Mouse (Mus musculus): Measurements from ENCODE around the gene Tcte2. TPM values are rescaled to one million over a fixed set of nuclear protein-coding genes. Genes with fewer than 3 reads are reported as not detected.
A peak's percentile ranks its signal among the peaks of the same experiment; 100 is the strongest.

Tcte2 gene
- polyA plus RNA-seq, 1 experiment from 2014 or later = 4.1 TPM

DNA sequence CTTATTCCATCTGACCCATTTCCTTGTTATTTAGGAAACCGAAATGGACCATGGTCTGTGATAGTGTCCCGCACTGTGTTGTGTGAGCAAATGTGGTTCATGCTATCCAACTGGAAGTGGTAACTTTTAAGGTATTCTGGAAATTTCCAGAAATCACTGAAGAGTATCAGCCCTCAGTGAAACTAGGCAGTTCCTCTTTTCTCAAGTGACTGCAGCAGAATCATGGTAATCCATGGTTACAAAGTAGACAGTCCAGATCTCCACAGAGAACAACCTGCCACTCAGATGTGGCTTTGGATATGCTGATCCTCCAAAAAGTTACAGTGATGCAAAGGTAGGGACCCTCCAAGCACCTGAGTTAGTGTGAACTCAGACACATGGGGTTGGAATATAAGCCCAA, 22.7 kb downstream of the Tcte2 start:
- ATAC-seq (no peak), DNase-seq (ENCODE audit: low read depth, low spot score) (no peak)
- ChIA-PET POLR2A (no interaction called here), CTCF (interaction anchor here (0.8 kb wide), 1 partner anchor 19 kb away, joined by 3 read pairs; no protein-coding TSS in a partner anchor)
- no peak for TF ChIP-seq CTCF (IDR thresholded peaks at IDR 0.05)
- in situ Hi-C loops (cut with MboI; ENCODE audit: low pct_unique_long_range_greater_than_20kb) = no loop called here
- no peaks in the 10 kb centered on the region for H3K27me3 ChIP-seq

DNA sequence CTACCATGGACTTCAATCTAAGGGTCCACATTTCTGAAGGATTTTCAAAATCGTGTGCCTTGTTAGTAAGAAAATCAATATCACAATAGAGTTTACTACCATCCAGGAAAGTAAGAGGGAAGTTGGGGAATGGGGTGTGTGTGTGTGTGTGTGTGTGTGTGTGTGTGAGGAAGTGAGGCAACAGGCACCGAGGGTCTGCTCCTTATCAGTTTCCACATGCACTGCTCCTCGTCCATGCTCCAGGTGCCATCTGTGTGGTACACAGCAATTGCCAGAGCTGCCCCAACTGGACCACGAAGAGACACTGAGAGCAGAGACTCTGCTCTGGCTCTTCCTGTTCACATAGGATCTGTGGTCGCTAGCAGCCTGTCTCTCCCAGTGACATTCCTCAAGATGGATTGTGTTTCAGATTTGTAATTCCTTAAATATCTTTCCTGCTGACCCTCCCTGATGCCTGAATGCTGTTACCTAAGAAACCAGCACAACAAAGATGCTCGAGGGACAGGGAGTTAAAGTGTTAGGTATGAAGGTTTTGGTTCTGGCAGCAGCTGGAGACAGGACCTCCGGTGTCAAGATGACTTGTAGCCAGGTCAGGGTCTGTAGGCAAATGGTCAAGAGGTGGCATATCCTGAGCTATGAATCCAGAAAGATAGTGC, 23.4 kb downstream of the Tcte2 start:
- POLR2A ChIA-PET = no interaction called here
- H3K27me3 ChIP-seq = no peaks in the 10 kb centered on the region
- peak; percentile 73 for ATAC-seq

DNA sequence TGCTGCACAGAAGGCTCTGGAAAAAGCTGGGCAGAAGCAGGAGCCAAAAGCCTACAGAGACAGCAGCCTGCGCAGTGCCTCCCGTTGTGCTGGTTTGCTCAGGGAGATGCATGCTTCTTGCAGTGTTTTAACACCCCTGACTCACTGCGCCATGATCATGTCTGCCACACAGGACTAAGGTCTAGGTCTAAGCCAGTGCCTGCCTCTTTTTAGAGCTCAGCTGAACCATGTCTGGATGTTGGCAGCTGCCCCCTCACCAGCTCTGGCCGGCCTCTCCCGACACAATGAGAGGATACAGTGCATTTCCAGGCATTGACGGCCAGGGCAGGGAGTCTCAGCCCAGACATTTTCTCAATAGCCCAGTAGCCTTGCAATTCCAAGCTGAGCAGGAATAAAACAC, 24.3 kb downstream of the Tcte2 start:
- ChIA-PET POLR2A (interaction anchor here (0.6 to 0.7 kb wide), 2 partner anchors 9 to 874 kb away, joined by 4 to 5 read pairs; no protein-coding TSS in a partner anchor), CTCF (interaction anchor here (1.0 to 2.3 kb wide), 2 partner anchors 9 to 10 kb away, joined by 3 to 6 read pairs; no protein-coding TSS in a partner anchor)
- no peak for ATAC-seq
- TF ChIP-seq CTCF (IDR thresholded peaks at IDR 0.05) = no peak
- no peaks in the 10 kb centered on the region for H3K27me3 ChIP-seq
- in situ Hi-C loops (cut with MboI; ENCODE audit: low pct_unique_long_range_greater_than_20kb) = no loop called here
- DNase-seq (ENCODE audit: low read depth, low spot score) = no peak

More for the DNA sequence above, 23.4 kb downstream of the Tcte2 start:
- CTCF ChIA-PET = interaction anchor here (2.3 kb wide), 1 partner anchor 10 kb away, joined by 6 read pairs; no protein-coding TSS in a partner anchor
- DNase-seq (ENCODE audit: low read depth, low spot score) = no peak
- in situ Hi-C loops (cut with MboI; ENCODE audit: low pct_unique_long_range_greater_than_20kb) = no loop called here
- no peak for TF ChIP-seq CTCF (IDR thresholded peaks at IDR 0.05)

DNA sequence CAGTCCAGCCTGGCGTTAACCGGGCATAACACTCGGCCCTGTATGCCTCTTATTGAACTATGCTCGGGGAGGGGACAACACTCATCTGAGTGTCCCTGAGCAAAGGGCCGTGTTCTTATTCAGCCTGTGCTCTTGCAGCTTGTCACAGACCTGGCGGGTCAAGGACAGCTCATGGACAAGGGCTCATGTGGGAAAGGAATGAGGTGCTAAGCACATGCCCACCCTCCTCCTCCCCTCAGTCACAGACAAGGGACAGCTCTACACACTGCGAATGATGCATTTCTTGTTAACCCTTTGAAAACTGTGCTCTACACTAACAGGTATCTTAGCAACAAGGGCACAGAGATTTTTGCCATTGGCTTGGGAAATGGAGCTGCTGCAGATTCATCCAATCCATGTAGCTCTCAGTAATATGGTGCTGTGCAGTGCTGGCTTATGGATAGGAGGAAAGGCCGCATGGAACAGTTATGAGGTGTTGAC, 25.8 kb downstream of the Tcte2 start:
- H3K27me3 ChIP-seq = no peaks in the 10 kb centered on the region
- ATAC-seq = no peak
- no peak for DNase-seq (ENCODE audit: low read depth, low spot score)
- CTCF ChIA-PET = interaction anchor here (1.3 to 2.3 kb wide), 3 partner anchors 7 to 11 kb away, joined by 4 to 6 read pairs (median 6); no protein-coding TSS in a partner anchor
- POLR2A ChIA-PET = interaction anchor here (0.8 to 1.2 kb wide), 2 partner anchors 12 to 19 kb away, joined by 3 read pairs; no protein-coding TSS in a partner anchor
- TF ChIP-seq CTCF (IDR thresholded peaks at IDR 0.05) = no peak
- in situ Hi-C loops (cut with MboI; ENCODE audit: low pct_unique_long_range_greater_than_20kb) = no loop called here

DNA sequence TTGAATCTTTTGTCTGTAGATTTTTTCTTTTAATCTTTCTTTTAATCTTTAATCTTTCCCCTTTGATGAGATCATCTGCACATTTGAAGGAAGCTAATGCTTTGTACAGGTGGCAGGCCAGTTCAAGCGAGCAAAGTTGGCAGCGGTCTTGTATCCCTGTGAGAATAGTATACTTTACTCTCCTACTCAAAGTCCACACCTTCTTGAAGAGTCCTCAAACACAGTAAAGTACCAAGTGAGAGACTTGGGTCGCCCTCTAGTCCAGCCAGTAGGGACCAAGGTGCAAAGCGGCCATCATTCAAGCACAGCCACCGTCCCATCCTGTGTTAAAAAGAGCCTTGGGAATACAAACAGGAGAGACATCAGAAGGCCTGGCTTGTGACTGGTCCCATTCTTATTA, 26.6 kb downstream of the Tcte2 start:
- ATAC-seq = no peak

DNA sequence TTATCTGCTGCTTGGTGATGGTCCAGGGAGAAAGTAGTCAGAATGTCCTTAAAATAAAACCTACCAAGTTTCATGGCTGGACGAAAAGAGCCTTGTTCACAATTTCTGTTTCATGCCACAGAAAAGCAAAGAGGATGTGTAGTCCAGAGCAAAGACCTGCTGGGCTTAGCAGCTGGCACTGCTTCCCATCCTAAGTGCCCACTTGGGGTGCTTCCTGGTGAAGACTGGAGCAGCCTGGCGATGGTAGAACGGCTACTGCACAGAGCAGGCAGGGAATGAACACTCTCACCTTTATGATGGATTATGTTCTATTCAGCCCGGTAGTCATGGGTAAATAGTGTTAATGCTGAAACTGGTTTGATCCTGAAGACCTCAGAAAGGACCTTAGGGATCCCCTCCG, 27.7 kb downstream of the Tcte2 start:
- POLR2A ChIA-PET = no interaction called here
- TF ChIP-seq CTCF (IDR thresholded peaks at IDR 0.05) = no peak
- CTCF ChIA-PET = interaction anchor here (0.8 to 1.4 kb wide), 2 partner anchors 9 to 11 kb away, joined by 3 read pairs; no protein-coding TSS in a partner anchor
- DNase-seq (ENCODE audit: low read depth, low spot score) = no peak
- in situ Hi-C loops (cut with MboI; ENCODE audit: low pct_unique_long_range_greater_than_20kb) = no loop called here
- no peaks in the 10 kb centered on the region for H3K27me3 ChIP-seq
- no peak for ATAC-seq

More for the DNA sequence above, 26.6 kb downstream of the Tcte2 start:
- H3K27me3 ChIP-seq = no peaks in the 10 kb centered on the region
- ChIA-PET POLR2A (no interaction called here), CTCF (interaction anchor here (1.3 kb wide), 1 partner anchor 10 kb away, joined by 4 read pairs; no protein-coding TSS in a partner anchor)
- in situ Hi-C loops (cut with MboI; ENCODE audit: low pct_unique_long_range_greater_than_20kb) = no loop called here
- TF ChIP-seq CTCF (IDR thresholded peaks at IDR 0.05) = no peak
- DNase-seq (ENCODE audit: low read depth, low spot score) = no peak

DNA sequence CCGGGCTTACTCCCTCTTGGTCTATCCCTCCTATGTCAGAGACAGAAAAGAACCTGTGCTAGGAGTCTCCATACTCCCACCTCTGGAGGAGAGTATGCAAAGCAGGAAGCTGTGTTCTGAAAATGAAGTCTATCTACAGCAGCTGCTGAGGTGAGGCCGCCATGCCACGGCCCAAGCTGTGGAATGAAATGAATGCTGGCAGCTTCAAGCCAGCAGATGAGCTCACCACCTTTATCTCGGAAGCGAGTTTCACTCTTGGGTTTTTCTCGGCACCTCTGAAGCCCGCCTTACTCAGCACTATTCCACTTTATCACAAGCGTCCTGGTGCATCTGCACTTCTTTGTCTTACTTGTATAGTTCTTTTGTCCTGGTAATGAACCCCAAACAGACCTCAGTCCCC, 28.9 kb downstream of the Tcte2 start:
- DNase-seq (ENCODE audit: low read depth, low spot score) (no peak), ATAC-seq (peak; percentile 51)
- ChIA-PET POLR2A (no interaction called here), CTCF (interaction anchor here (2.2 kb wide), 1 partner anchor 10 kb away, joined by 10 read pairs; no protein-coding TSS in a partner anchor)
- no peaks in the 10 kb centered on the region for H3K27me3 ChIP-seq
- in situ Hi-C loops (cut with MboI; ENCODE audit: low pct_unique_long_range_greater_than_20kb) = no loop called here
- TF ChIP-seq CTCF (IDR thresholded peaks at IDR 0.05) = no peak

DNA sequence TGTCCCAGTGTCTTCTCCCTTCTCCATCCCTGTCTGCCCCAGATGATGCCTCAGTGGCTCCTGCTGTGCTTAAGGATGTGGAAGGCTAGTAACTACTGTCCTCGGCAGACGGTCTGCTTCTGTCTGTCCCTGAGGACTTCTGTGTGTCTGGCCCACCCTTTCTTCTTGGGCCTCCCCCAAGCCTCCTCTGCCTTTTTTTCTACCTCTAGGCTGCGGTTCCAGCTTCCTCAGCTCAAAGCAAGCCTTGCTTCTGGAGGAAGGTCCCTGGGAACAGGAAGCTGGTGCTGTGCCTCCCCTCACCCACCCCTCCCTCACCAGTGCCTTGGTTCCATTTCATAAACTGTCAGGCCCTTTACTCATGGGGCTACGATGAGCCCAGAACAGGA, 29.9 kb downstream of the Tcte2 start:
- DNase-seq (ENCODE audit: low read depth, low spot score) (no peak), ATAC-seq (no peak)
- H3K27me3 ChIP-seq = no peaks in the 10 kb centered on the region
- ChIA-PET CTCF (interaction anchor here (2.2 kb wide), 1 partner anchor 9 kb away, joined by 10 read pairs; no protein-coding TSS in a partner anchor), POLR2A (no interaction called here)
- in situ Hi-C loops (cut with MboI; ENCODE audit: low pct_unique_long_range_greater_than_20kb) = no loop called here
- no peak for TF ChIP-seq CTCF (IDR thresholded peaks at IDR 0.05)

DNA sequence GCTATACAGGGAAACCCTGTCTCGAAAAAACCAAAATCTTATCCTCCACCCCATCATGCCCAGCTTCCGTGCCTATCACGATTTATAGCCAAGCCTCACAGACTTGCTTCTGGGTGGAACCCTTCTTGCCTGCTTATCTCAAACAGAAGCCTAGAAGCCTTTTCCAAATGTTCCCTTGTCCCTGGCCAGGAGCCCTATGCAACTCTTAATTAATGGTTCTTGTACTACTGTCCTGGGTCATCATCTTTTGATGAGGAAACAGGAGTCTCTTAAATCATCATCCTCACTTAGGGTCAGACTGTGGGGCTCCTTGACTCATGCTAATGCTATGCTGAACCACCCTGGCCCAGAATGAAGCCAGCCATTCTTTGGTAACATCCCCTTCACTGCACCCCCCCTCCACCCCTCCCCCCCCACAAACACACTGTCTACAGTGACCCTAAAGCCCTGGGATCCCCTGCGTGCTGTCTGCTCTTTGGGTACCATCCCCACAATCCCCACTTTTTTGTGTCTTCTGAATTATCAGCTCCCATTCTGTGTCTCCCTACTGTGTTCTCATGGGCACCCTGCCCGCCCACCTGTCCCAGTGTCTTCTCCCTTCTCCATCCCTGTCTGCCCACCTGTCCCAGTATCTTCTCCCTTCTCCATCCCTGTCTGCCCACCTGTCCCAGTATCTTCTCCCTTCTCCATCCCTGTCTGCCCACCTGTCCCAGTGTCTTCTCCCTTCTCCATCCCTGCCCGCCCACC, 30.5 kb downstream of the Tcte2 start:
- in situ Hi-C loops (cut with MboI; ENCODE audit: low pct_unique_long_range_greater_than_20kb) = no loop called here
- DNase-seq (ENCODE audit: low read depth, low spot score) = no peak
- ChIA-PET CTCF (interaction anchor here (1.4 to 2.2 kb wide), 2 partner anchors 9 to 12 kb away, joined by 5 to 10 read pairs; no protein-coding TSS in a partner anchor), POLR2A (interaction anchor here (1.2 kb wide), 1 partner anchor 13 kb away, joined by 3 read pairs; no protein-coding TSS in a partner anchor)
- no peak for ATAC-seq
- no peak for TF ChIP-seq CTCF (IDR thresholded peaks at IDR 0.05)
- no peaks in the 10 kb centered on the region for H3K27me3 ChIP-seq

DNA sequence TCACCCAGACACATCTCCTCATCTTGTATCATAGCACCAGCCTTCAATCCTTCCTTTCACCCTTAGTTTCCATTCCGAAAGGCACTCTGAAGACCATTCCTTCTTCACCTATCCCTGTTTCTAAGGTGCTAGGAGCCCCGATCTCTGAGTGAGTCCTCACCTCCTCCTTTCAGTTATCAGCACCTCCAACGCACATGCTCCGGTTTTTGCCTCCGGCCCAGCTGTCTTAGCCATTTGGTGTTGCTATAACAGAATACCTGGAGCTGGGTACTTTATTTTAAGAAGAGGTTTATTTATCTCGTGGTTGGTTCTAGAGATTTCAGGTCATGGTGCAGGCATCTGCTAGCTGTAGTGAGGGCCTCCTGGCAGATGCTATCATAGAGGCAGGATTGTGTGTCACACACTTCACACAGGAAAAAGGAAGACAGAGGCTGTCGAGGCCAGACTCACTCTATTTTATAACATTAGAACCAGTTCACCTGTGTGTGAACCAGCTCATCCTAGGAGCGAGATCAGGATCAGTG, 34.7 kb downstream of the Tcte2 start:
- ATAC-seq (no peak), DNase-seq (ENCODE audit: low read depth, low spot score) (no peak)
- no peaks in the 10 kb centered on the region for H3K27me3 ChIP-seq
- POLR2A ChIA-PET = interaction anchor here (1.5 kb wide), 1 partner anchor 7 kb away, joined by 3 read pairs; no protein-coding TSS in a partner anchor
- no peak for TF ChIP-seq CTCF (IDR thresholded peaks at IDR 0.05)
- CTCF ChIA-PET = interaction anchor here (1.2 kb wide), 2 partner anchors 8 to 10 kb away, joined by 3 to 4 read pairs; no protein-coding TSS in a partner anchor
- in situ Hi-C loops (cut with MboI; ENCODE audit: low pct_unique_long_range_greater_than_20kb) = no loop called here
